Mouse (Mus musculus): Measurements from ENCODE around the gene Hnf4a.

GRCm38 (mm10) chr2:163549786-163550185, 43.2 kb downstream of the Hnf4a start:
- no peak for TF ChIP-seq CTCF (IDR thresholded peaks at IDR 0.05; ENCODE audit: control insufficient read depth, insufficient read depth, insufficient read length)
- TF ChIP-seq MAX (IDR thresholded peaks at IDR 0.05) = no peak
- TF ChIP-seq MYOD1 (IDR thresholded peaks at IDR 0.05; ENCODE audit: control insufficient read depth, insufficient read length, low read depth) = no peak
- TF ChIP-seq CEBPB (IDR thresholded peaks at IDR 0.05; ENCODE audit: low read depth) = no peak

All from C2C12 (cell line).